Mouse (Mus musculus) hindlimb bud, embryonic 11.5 days (tissue): ENCODE measurements around the gene Mettl7a2.
A peak's percentile ranks its signal among the peaks of the same experiment; 100 is the strongest.
"Not testable (repeated sequence)": the region's sequence is repeated elsewhere in the genome, so short reads cannot be mapped to it uniquely, and the experiment has no call there.

ENCODE experiments used
- DNase-seq: peaks from one replicate; pipeline ENCODE4 v3.0.0-alpha.2; 2012; ENCODE audit warnings: low read depth, low spot score; ENCODE audit errors: extremely low spot score

Mettl7a2 gene

DNA sequence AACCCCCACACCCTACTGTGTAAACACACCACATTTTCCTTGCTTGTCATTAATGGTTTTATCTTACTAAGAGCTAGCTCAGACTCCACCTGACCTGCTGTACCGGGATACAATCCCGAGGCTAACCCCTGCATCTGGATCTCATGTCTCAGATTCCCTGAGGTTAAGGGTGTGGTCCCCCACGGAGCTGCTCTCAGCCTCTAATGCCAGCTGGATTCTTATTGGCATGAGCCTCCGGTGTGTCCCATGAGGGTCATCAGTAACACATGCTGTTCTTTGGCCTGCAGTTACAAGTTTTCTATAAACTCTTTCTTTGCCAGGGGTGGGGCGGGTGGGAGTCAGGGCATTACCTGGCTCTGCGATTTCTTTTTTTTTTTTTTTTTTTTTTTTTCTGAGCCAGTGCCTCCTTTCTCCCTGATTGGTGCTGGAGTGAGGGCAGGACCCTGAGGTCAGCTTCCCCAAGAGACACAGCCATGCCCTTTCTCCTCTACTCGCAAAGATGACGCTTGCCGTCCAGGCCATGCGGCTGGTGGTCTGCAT is at the start of gene Mettl7a2, which contains the start of gene Methig1:
Gene Mettl7a2, plus strand, starts transcription at position 490 of the 540 bp plus-strand sequence.
Gene Methig1, plus strand, starts transcription at position 439 of the 540 bp plus-strand sequence.
- DNase-seq, result no peak

DNA sequence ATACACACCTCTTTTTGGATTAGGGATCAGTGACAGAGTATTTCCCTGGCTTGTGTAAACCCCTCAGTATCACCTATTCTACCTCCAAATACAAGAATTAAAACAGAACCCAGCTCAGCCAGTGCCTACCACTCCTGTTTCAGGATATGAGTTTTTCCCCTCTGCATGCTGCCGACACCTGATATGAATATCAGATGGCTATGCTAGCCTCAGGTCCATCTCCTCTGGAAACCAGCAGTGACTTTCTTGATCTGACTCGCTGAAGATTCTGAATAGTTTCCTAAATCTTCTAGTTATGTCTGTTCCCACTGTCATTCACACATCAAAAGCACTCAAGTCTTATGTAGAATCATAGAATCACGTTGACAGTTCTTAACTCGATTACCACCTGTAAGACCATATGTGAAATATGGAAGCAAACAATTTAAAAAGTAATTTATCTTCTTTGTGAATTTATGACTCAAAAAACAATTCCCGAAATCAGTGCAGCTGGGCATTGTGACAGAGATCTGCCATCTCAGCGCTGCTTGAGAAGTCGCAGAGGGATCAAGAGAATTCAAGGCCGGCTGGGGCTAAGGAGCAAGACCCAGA is 49.5 kb upstream of the Mettl7a2 start:
- DNase-seq, result no peak

DNA sequence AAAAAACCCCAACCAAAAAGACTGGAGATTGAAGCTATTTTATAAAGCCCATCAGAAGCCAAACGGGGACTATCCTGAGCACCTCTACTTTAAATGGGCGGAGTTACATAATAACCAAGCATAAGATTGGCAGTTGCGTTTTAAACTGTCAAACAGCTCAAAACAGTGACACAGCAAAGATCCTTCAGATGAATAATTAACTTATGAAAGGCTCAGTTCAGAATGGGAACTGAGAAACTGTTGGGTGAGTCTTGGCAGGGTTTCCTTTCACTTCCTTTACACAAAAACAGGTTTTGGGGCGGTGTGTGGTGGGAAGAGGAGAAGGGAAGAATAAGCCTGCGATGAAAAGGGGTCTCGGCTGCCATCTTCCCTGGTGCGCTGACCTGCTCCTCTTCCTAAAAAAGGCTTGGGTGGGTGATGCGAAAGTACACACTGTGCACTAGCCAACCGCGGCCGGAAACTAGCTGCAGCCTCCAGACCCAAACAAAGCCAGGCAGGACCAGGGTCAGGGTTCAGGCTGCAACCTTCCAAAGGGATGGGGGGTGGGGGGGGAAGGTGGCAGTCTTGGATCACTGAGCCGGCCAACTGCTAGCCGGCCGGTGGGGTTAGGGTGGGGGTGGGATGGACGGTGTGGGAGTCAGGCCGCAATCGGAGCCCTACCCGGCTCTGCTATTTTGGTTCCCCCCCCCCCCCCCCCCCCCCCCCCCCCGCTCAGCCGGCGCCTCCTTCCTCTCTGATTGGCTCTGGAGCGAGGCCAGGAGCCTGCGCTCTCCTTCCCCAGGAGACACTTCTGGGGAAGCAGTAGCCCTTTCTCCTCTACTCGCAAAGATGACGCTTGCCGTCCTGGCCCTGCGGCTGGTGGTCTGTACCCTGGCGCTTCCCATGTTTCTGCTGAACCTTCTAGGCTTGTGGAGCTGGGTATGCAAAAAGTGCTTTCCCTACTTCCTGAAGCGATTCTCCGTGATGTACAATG is 48.7 kb upstream of the Mettl7a2 start, which contains the start of gene Mettl7a1:
Gene Mettl7a1, plus strand, starts transcription at position 122 of the 973 bp plus-strand sequence.
- DNase-seq, result no peak

DNA sequence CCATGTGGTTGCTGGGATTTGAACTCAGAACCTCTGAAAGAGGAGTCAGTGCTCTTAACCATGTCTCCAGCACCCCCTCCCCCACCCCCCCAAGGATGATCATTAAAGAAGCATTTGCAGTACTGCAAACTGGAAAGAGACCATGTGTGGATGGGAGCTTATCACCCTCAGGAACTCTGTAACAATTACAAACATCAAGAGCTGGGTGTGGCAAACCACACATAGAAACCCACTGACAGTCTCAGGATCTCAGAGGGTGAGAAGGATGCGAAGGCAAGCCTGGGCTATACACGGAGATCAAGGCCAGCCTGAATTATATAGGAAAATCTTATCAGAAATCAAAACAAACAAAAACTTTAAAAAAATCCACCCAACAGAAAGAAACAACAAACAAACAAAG is 46.8 kb upstream of the Mettl7a2 start:
- no peak for DNase-seq

DNA sequence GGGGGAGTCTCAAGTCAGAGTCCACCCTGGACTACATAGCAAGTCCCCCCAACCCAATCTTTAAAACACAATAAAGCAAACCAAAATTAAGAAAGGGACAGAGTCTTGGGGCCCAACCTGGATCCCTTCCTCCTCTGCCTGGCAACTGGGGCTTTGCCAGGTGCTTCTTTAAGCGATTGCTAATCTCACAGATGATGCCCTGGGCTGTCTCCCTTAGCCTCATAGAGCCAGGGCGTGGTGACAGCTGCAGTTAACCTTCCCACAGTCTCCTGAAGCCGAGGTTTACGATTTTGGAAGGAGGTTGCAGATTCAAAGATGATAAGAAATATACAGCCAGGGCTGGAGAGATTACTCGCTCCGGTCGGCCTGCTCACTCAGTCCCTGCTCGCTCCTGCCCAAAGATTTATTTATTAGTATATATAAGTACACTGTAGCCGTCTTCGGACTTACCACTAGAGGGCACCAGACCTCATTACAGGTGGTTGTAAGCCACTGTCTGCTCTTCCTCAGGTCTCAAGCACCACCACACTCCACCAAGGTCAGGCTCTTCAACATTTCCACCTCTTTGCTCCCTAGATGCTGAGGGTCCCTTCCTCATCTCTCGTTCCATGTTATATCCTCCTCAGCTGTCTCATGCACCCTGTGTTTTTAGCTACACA is 45.4 kb upstream of the Mettl7a2 start:
- DNase-seq, result peak; percentile 16

DNA sequence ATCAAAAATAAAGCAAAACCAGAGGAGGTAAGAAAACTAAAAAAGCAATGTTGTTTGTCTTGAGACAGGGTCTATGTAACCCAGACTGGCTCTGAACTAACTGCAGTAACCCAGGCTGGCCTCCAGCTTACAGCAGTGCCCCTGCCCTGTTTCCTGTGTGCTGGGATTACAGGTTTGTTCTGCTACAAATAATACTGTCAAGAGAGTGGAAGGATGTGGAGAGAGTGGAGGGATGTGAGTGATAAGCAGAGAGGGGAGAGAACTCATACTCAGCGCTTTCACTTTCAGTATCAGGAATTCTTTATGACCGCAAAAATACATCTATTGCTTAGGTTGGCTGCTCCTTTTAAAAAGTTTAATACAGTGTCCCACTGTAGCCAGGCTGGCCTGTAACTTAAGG is 40.7 kb upstream of the Mettl7a2 start:
- no peak for DNase-seq

DNA sequence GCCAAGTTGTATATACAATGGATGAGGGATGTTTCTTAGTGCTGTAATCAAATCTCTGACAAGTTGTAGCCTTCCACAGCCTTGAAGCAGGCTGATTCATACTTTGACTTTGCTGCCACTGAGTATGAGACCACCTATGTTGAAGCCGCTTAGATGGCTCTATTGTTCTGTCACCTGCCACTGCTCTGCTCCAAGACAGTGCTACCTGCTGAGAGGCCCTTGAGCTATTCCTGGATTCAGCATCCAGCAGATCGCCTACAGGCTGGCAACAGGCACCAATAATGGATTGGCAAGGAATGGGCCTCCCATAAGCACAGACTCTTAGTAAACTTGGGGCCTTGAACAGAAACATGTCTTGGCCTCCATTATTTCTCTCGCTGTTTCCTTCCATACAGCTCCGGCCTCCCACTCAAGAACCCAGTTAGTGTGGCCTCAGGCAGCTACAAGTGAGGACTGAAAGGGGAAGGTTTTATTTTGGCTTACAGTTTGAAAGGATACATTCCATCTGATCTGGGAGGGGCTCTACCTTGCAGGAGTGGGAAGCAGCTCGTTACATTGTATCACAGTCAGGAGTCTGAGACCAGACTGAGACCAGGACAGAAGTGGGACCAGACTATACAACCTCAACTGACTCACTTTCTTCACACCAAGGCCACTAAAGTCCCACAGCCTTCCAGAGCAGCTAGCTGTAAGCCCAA is 38.4 kb upstream of the Mettl7a2 start:
- DNase-seq, result no peak

DNA sequence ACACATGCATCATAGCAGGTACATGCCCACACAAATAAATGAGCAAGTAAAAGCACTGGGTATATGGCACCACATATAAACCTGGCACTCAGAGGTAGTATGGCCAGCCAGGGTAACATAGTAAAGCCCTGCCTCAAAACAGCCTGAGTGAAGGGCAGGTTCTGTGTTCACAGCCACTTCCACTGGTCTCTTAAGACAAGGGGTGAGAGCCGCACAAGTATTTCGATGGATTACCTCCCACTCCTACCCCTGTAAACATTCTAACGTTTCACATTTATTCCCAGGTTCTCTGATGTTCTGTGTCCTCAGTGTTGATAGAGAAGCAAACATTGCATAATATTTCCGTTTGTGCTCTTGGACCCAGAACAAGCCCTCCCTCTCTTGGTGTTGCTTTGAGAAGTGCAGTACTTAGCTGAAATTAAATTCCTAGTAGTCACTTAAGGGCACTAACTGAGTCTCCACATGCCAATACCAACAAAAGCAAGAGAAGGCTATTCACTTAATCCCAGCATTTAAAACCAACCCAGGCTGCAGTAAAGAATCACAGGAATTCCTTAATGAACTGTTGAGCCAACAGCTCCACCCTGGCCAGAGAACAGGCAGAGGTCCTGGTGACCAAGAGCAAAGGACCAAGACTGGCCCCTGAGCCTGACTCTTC is 34.9 kb upstream of the Mettl7a2 start:
- DNase-seq, result not testable (repeated sequence)

DNA sequence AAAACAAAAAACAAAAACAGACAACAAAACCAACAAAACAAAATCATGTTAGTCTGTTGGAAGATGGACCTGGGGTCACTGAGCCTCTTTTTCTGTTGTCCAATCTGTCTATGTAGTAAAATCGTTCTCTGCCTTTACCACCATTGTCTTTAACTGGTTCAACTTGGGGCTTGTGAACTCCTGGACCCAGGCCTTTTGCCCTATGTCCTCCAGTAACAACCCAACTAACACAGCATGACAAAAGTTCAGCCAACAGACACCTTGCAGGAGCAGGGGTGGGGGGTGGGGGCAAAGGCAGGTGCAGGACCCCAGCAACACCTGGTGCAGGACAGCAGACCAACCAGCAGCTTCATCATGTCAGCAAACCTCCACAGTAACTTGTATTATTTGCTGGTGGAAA is 33.1 kb upstream of the Mettl7a2 start:
- no peak for DNase-seq

DNA sequence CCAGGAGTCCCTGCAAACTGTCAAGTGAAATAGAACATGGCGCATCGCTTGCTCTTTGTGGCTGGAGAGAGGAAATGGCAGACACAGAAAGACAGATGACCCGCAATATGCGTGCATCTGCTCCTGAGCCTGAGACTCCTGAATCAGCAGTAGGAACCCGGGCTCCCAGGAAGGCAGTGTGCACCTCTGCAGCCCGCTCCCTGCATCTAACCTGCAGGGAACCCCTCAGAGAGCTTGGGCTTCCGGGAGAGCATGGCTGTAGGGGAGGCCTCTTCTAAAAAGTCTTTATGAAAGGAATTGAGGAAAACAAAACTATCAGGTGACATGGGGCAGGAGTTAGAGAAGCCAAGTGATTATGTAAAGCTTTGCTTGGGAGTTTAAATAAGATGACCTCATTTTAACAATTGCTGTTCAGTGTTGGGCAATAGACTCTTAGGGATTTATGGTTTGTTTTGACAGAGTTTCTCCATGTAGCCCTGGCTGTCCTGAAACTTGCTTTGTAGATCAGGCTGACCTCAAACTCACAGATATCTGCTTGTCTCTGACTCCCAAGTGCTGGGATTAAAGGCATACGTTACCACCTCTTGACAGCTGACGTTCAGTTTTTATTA is 32.6 kb upstream of the Mettl7a2 start:
- no peak for DNase-seq

DNA sequence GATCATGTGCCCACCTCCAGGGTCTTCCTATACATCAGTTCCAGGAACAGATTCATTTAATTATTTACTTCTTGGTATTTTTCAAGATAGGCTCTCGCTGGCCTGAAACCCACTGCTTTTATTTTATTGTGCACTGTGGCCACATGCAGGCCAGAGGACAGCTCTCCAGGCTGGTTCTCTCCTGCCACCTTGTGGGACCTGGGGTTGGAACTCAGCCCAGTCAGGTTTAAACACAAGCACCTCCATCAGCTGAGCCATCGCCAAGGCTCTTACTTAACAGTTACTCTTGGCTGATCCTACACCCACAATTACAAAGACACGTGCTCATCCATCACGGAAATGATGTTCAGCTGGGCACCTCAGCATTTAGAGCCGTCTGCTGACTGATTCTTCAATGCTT is 31.9 kb upstream of the Mettl7a2 start:
- DNase-seq, result no peak

DNA sequence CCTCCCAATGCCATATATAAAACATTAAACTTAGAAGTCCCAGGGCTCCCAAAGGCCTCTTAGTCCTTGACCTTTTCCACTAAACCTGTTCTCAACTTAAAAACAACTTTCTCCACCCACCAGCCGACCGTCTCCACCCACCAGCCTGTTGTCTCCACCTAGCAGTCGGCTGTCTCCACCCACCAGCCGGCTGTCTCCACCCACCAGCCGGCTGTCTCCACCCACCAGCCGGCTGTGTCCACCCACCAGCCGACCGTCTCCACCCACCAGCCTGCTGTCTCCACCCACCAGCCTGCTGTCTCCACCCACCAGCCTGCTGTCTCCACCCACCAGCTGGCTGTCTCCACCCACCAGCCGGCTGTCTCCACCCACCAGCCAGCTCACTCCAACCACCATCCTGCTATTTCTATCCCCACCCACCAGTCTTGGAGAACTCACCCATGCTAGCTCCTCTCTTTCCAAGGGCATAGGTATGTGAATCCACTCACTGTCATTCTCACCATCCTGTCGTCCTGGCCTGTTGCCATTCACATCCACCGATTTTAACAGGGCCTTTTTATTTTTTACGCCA is 28.9 kb upstream of the Mettl7a2 start:
- DNase-seq, result no peak

DNA sequence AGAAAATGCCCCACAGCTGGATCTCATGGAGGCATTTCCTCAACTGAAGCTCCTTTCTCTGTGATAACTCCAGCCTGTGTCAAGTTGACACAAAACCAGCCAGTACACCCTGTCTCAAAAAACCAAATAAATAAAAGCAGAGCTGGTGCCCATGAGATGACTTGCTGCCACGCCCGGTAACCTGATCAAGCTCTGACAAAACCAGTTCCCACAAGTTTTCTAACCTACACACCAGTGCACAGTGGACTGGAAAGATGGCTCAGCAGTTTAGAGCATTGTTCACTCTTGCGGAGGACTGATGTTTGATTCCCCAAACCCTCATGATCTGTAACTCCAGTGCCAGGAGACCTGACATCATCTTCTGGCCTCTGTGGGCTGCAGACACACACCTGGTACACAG is 27.8 kb upstream of the Mettl7a2 start:
- no peak for DNase-seq

DNA sequence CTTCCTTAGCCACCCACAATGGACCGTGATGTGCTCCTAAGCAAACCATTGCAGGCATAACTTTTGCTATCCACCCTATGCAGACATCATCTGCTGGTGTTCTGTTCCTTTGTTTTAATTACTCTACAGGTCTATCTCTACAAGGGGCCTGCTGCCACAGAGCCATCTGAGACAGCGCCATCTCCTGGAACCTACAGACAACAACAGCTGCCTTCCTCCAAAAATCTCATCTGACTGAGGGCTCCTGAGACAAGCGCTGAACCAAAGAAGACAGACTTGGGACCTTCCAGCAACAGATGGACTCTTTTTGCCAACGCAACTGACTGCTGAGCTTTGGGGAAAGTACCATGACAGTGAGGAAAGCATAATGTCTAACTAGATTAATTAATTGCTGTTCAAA is 24.9 kb upstream of the Mettl7a2 start:
- not testable (repeated sequence) for DNase-seq

DNA sequence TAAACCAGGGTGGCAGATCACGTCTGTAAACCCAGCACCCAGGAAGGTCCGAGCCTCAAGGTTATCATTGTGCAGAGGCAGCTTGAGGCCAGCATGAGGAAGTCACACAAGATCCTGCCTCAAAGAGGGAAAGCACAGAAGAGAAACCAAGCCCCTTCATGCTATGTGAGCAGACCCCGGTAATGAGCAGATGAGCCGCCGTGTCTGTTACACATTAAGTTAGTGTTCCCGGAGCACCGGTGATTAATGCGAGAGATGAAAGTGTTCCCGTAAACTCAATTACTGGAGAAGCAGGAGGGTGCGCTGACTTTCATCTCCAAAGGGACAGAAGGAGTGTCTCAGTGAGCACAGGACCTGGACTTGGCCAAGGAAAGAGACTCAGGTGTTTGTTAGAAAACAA is 23.7 kb upstream of the Mettl7a2 start:
- DNase-seq, result not testable (repeated sequence)

DNA sequence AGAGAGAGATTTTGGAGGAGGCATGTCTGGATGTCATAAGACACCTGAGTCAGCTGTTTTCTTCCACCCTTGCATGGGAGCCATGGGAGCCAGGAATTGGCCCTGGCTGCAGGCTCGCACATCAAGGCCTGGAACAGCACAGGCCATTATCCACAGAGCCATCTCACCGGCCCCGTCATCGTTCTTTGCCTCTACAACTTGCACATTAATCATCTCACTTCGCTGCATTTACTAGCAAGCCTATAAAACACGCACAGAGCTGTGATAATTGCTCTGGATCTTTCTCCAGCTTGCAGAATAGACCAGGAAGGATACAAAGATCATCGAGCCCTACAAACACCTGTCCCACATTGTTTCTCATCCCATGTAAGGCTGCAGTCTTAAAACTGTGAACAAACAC is 22.3 kb upstream of the Mettl7a2 start:
- DNase-seq, result no peak

DNA sequence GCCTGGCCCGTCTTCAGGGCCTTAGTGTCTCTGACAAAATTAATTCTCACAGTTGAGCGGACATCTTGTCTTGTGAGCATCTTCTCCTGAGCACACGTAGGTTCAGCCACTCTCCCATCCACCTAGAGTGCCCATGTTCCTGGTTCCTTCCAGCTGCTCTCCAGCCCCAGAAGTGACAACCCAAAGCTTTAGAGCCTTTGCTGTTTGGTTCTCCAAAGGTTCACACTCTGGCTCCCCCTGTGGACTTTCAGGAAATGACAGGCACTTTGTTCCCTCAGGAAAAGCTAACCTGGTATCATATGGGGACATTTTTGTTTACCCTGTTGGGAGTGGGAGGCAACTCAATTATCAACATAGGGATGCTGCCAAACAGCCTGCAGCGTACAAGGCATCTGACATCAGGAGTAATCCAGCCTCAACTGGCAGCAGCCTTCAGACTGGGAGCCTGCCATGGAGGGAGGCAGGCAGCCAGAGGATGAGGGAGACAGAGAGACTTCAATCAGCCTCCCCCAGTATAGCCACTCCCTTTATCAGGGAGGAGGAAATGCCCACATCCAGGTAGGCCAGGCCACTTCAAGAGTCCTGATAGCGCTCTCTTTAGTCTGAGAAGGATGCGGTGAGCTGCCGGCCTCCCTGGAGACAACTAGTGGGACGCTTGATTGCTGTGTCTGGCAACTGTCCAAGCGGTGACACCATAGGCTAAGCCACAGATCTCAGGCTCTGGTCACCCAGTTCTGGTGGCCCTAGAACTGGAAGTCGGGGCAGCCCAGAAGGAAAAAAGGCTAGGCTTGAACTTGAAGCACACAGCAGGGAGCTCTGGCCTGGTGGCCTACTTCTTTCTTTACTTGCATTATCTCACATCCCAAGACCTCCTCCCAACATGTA is 20.7 kb upstream of the Mettl7a2 start:
- not testable (repeated sequence) for DNase-seq

DNA sequence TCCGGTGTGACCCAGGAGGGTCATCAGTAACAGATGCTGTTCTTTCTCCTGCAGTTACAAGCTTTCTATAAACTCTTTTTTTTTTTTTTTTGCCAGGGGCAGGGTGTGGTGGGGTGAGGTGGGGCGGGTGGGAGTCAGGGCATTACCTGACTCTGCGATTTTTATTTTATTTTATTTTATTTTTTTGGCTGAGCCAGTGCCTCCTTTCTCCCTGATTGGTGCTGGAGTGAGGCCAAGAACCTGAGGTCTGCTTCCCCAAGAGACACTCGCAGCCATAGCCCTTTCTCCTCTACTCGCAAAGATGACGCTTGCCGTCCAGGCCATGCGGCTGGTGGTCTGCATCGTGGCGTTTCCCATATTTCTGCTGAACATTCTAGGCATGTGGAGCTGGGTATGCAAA is 18.4 kb upstream of the Mettl7a2 start, which contains the start of gene Mettl7a3:
Gene Mettl7a3, plus strand, starts transcription at position 301 of the 400 bp plus-strand sequence.
- no peak for DNase-seq
